Mouse (Mus musculus): ENCODE results near the gene Manba. TPM values are rescaled to one million over a fixed set of nuclear protein-coding genes. Genes with fewer than 3 reads are reported as not detected.
A peak's percentile ranks its signal among the peaks of the same experiment; 100 is the strongest.
"Not testable (repeated sequence)": the region's sequence is repeated elsewhere in the genome, so short reads cannot be mapped to it uniquely, and the experiment has no call there.

Gene Manba
- 10 to 100 TPM; 16.3 to 17.6 TPM for total RNA-seq (2021)

DNA sequence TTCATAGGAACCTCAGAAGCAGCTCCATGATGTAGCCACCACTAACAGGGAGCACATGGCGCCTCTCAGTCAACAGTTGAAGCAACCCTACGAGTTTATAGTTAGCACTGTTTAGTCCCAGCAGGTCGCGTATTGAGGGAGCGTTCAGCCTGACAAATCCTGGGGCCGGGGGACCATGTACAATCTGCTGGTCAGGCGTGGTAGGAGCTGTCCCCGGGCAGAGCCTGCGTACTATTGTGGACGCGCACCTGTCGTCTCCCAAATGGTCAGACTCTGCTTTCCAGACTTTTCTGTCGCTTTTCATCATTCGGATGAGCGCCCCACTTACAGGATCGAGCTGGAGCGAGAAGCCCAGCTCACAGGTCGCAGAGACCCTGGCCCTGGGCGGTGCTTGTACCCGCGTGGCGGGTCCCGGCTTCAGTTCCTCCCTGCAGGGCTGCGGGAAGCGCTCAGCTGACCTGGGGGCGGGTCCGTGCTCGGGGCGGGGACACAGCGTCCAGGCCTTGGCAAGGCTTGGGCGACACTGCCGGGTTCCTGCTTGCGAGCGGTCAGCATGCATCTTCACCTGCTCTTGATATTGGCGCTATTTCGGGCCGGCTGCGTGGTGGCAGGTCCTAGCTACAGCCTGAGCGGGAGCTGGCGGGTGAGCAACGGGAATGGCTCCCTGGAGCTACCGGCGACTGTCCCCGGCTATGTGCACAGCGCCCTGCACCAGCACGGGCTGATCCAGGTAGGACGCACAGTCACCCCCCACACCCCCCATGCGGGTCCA is at the start of gene Manba:
Gene Manba, plus strand, starts transcription at position 484 of the 772 bp plus-strand sequence.
- intact Hi-C loops (cut with DNase I), result loop anchor here (5.0 kb wide), 1 partner anchor 47 kb away; no protein-coding TSS in a partner anchor
- DNase-seq, result peak; percentile 79 to 81

DNA sequence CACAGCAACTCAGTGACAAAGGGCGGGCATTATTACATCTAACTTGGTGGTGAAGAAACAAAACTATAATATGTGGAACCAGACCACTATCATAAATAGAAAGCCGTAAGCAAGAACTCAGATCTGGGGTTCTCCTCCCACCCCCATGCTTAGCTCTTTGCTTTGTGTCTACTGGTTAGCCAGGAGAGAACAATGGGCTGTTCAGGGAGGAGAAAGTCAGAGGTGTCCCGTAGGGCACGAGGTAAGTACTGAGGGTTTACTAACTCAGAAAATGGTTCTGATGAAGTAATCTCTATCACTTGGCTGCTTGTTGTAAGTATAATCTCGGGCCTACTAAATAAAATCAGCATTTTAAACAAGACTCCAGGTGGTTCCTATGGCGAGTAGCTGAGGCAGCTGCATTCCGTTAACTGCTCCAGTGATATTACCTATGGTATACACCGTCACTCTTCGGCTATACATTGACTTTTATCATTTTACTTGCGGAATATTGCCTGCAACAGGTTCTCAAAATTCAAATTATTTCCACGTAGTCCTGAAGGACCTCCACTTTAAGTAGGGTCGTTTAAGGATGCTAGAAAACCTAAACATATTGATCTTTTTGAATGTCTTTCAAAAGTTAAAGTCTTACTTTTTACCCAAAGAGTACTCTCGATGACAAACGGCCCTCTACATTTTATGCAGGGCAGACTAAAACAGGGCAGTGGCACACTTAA is 48.4 kb upstream of the Manba start:
- DNase-seq, result no peak
- intact Hi-C loops (cut with DNase I), result loop anchor here (10.0 kb wide), 1 partner anchor 222 kb away; the partner anchor contains the start of gene Cenpe

- DNase-seq, result peak; percentile 98 to 99
- intact Hi-C loops (cut with DNase I), result loop anchor here (1.0 to 10.0 kb wide), 4 partner anchors 14 to 253 kb away; partner anchors contain the start of genes Cenpe and Nfkb1
These were observed 47.5 kb upstream of the Manba start, which contains the start of gene Ube2d3 for GRCm38 (mm10) chr3:135437758-135438495. Gene Ube2d3 (plus strand): TSS chr3:135438149.

DNA sequence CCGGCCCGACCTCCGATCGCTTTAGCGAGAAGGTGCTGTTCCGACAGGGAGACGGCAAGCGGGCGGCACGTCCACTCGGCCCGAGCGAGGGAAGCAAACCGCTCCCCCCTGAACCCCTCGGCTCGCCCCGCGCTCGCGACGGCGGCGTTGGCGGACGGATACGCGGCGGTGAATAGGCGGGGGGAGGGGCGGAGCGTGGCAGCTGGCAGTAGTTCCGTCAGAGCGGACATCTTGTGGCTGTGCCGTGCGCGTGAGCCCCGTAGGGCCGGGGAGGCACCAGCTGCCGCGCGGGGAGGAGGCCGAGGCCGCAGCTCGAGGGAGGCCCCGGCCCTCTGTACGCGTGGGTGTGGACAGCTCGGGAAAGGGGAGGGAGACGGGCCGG is 46.9 kb upstream of the Manba start:
- peak; percentile 94 to 99 for DNase-seq
- intact Hi-C loops (cut with DNase I), result loop anchor here (1.0 to 10.0 kb wide), 4 partner anchors 14 to 252 kb away; partner anchors contain the start of genes Cenpe and Nfkb1

- intact Hi-C loops (cut with DNase I), result loop anchor here (1.0 to 10.0 kb wide), 4 partner anchors 15 to 252 kb away; partner anchors contain the start of genes Cenpe and Nfkb1
- peak; percentile 82 to 88 for DNase-seq
These were observed 46.4 kb upstream of the Manba start for GRCm38 (mm10) chr3:135438913-135439531.

DNA sequence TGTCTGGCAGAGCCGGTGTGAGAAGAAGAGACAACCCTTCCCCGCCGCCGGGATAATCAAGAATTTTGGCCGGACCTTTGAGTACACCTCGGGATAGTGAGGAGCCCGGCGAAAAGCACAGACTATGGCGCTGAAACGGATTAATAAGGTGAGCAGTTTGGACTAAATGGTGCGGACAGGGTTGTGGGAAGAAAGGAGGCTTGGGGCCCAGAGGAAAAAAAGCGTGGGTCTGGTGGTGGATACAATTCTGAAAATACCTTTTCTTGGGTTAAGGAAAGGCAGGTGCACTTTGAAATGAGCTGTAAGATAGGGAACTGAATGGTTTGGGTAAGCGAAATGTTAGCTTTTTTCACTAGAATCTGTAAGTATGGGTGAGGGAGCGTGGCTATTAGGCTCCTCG is 45.8 kb upstream of the Manba start:
- no peak for DNase-seq
- intact Hi-C loops (cut with DNase I), result loop anchor here (2.0 to 10.0 kb wide), 3 partner anchors 81 to 251 kb away; partner anchors contain the start of genes Cenpe and Nfkb1

GRCm38 (mm10) chr3:135440221-135440620 is 45.2 kb upstream of the Manba start:
- intact Hi-C loops (cut with DNase I), result no loop called here
- peak; percentile 26 to 37 for DNase-seq

DNA sequence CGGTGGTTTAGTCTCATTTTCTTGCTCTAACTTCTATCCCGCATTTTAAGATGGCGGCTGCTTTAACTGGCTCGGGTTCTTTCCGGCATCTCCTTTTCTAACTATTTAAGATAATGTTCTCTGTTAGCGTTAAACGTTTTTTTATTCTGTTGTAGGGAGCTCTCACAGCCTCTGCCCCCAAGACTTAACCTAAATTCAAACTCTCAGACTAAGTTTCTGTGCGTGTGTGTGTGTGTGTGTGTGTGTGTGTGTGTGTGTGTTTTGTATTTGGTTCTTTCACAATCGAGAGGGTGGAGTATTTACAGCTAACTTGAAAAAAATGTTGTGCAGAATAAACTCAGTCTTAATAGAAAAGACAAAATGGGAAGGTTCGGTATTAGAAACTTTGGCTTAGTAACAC is 44.8 kb upstream of the Manba start:
- intact Hi-C loops (cut with DNase I), result no loop called here
- DNase-seq, result no peak

GRCm38 (mm10) chr3:135444930-135445329 is 40.5 kb upstream of the Manba start:
- intact Hi-C loops (cut with DNase I), result no loop called here
- no peak for DNase-seq

DNA sequence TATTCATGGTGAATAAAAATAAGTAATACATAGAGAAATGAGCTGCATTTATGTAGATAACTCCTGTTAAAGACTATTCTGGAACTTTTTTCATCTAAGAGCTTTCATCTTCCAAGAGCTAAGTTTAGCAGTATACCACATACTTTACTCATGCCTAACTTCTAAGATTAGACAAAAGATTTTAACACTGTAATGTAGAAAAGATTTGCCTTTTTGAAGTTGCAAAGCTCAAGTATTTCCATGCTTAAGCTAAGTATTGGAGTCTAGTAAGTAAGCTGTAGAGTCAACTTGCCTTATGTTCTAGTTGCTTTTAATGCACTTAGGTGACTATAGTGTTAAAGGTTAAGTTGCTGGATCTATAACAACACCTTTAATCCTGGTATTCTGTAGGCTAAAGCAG is 26.4 kb upstream of the Manba start:
- intact Hi-C loops (cut with DNase I), result no loop called here
- no peak for DNase-seq

DNA sequence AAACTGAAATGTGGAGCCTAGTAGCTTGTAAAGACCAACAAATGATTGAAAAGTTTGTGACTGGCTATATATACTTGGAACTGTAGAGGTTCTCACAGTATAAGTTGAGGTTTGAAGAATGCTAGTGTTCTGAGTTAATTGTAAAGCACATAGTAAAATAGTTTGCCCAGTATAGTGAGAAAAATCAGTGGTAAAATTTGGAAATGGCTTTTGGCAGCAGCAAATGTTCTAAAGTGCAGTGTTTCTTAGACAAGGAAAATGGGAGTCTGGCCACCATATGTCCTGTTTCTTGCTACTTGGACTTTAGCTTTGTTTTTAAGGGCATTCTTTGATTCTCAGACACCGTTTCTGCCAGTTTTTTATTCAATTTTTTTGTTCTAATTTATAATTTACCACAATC is 17.0 kb upstream of the Manba start:
- intact Hi-C loops (cut with DNase I), result loop anchor here (10.0 kb wide), 1 partner anchor 64 kb away; no protein-coding TSS in a partner anchor
- DNase-seq, result no peak

GRCm38 (mm10) chr3:135469146-135469545 is 16.3 kb upstream of the Manba start:
- intact Hi-C loops (cut with DNase I), result loop anchor here (10.0 kb wide), 1 partner anchor 64 kb away; no protein-coding TSS in a partner anchor
- DNase-seq, result no peak

DNA sequence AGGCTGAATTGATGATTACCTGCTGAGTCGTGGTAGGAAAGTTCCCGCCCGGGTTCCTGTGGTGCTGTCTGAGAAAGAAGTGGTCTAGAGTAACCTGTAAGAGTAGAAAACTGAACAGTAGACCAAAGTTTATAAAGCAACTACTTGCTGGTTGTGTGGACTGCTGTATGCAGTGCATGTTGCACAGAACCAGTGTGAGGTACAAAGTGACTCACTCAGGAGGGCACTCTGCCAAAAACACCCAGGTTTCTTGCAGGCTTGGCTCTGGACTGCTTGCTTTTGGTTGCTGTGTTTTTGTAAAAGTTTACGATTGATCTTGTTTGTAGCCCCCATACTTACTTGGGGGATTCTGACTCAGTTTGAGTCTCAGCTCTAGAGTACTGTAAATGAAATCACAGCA is 15.4 kb upstream of the Manba start:
- intact Hi-C loops (cut with DNase I), result loop anchor here (10.0 kb wide), 1 partner anchor 65 kb away; no protein-coding TSS in a partner anchor
- peak; percentile 58 to 66 for DNase-seq

GRCm38 (mm10) chr3:135470823-135471222 is 14.6 kb upstream of the Manba start:
- intact Hi-C loops (cut with DNase I), result no loop called here
- no peak for DNase-seq

DNA sequence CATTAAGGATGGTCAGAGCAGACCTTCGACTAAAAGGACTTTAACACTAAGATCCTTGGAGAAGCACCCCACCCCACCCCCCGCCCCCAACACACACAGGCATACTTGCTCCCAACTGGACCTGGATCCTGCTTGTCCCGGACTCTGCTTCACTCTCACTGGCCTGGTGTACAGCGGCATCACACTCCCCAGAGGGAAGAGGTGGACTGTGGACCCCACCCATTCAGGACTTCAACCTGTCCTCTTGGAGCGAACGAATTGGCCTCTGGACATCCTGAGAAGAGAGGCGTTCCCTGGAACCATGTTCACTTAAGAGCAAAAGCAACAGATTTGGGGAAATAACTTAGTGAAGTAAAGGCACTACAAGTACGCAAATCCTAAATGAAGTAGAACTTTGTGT is 10.4 kb upstream of the Manba start:
- intact Hi-C loops (cut with DNase I), result no loop called here
- DNase-seq, result no peak

DNA sequence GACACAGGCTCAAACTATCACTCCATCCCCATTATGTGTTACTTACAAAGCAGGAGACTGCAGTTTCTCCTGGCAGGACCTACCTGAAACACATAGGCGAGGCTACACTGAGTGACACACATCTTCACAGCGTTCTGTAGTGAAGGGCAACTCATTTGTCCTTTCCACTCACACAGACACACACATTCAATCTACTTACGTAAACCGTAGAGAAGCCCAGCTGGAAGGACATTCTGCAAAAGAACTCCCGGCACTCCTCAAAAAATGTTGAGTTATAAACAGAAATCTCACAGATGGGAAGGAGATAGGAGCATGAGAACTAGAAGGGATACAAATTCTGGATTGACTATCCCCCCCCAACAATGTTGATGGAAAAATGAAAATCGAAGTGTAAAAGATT is 9.1 kb upstream of the Manba start:
- intact Hi-C loops (cut with DNase I), result no loop called here

DNA sequence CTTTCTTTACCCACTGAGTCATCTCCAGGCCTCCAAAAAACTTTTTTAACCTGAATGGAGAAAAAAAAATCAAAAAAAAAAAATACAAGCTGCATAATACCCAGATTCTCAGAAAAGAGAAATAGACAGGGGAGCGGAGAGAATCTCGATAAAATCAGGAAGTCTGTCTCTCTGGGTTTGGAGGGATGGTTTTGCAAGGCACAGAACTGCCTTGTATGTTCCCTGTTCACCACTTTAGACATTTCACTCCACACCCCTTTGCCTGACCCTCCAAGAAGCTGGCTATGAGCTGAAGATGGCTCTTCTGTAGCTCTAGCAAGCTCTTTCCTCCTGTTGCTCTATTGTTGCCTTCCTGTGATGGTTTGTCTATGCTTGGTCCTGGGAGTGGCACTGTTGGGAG is 8.4 kb upstream of the Manba start:
- intact Hi-C loops (cut with DNase I), result no loop called here
- DNase-seq, result no peak

More for the DNA sequence above, 9.1 kb upstream of the Manba start:
- DNase-seq, result no peak

DNA sequence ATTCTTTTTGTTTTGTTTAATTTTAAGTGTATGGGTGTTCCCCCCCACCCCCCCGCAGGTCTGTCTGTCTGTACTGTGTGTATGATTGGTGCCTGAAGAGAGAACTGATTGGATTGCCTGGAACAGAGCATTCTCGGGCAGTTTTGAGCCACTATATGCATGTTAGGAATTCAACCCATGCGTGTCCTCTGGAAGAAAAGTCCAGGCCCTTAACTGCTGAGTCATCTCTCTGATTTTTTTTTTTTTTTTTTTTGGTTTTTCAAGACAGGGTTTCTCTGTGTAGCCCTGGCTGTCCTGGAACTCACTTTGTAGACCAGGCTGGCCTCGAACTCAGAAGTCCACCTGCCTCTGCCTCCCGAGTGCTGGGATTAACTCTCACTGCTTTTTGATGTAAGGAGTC is 6.3 kb upstream of the Manba start:
- DNase-seq; intact Hi-C loops (cut with DNase I): not testable (repeated sequence)

- no peak for DNase-seq
- intact Hi-C loops (cut with DNase I), result no loop called here
These were observed 4.6 kb upstream of the Manba start for GRCm38 (mm10) chr3:135480767-135481166.

GRCm38 (mm10) chr3:135481608-135482007 is 3.8 kb upstream of the Manba start:
- intact Hi-C loops (cut with DNase I), result no loop called here
- no peak for DNase-seq

Data from heart, postnatal 36 days (tissue).